Mouse (Mus musculus): Measurements from ENCODE around the gene Pnlip.

The Pnlip gene

DNA sequence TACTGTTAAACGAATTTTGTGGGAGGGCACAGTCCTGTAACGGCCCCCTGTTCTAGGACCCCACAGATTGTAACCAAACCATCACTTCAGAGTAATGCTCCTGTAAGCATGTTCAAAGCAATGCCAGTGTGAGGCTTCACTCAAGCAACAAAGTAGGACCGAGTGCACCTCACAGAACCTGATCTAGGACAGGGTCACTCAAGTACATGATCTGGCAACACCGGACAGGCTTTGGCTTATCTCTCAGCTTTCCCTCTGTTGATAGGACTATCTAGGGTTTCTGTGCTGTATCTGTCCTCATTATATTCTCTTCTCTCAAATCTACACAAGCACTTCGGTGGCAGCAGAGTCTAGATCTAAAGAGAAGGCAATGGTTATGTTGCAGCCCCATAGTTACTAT lies 74.3 kb downstream of the Pnlip start:
- no peak for DNase-seq (ENCODE audit: low read depth, low spot score)

DNA sequence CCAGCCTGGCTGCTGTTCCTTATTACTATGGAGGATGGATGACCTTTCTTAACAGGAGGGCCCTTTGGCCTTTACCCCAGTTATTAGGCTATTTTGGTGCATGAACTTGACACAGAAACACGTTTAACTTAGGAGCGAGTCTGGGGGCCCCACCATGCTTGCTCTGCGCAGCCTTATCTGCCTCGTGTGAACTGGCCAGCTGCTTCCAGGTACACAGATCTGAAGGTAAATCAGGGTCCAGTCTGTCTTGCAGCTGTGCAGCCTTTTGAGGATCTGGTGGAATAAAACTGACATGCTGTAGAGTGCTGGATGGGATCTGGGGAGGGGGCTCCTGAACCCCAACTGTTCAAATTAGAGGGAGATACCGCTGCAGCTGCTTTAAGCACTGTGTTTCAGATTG lies 75.5 kb downstream of the Pnlip start:
- DNase-seq (ENCODE audit: low read depth, low spot score): no peak

DNA sequence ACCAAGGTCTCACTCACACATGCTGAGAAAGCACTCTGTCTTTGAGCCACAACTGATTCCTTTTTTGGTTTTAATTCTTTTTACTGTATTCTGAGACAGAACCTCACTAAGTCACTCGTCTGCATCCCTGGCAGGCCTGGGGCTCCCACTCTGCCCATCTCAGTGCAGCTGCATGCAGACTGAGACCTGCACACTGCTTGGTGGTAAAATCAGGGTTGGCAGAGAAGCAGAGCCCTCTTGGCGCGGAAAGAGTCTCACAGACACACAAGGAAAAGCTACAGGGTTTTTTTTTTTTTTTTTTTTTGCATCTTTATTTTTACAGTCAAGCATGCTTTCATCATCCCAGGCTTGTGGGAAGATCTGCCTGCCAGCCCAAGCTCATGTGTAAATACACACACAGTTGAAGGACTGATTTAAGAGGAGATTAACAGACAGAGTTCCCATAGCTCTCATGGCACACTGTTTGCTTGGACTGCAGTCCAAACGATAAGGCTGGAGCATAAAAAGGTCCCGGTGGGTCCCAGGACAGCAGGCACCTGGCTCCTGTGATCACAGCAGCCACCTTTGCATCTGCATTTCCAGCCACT lies 76.2 kb downstream of the Pnlip start, which contains the start of gene Pnliprp1:
Gene Pnliprp1 (plus strand): TSS at position 443 of the 587 bp plus-strand sequence.
- no peak for DNase-seq (ENCODE audit: low read depth, low spot score)
